Mouse (Mus musculus) testis, adult 2 months (tissue): ENCODE data around the gene Bnipl. TPM values are rescaled to one million over a fixed set of nuclear protein-coding genes. Genes with fewer than 3 reads are reported as not detected.
A peak's percentile ranks its signal among the peaks of the same experiment; 100 is the strongest.

ENCODE experiments used
- H3K27ac ChIP-seq: fragments of 200-500 bp; 2 replicates; pipeline ENCODE4 v1.5.1; 2012; ENCODE audit warnings: low read depth, low read length; ENCODE audit not compliant: control insufficient read depth, insufficient read depth
- H3K27me3 ChIP-seq: fragments of 200-500 bp; 2 replicates; pipeline ENCODE4 v1.6.1; 2012; ENCODE audit warnings: mild to moderate bottlenecking, low read length, moderate library complexity; ENCODE audit not compliant: control insufficient read depth, insufficient read depth
- H3K36me3 ChIP-seq: fragments of 200-500 bp; 2 replicates; pipeline ENCODE4 v1.6.1; 2012; ENCODE audit warnings: mild to moderate bottlenecking, low read length; ENCODE audit not compliant: control insufficient read depth, insufficient read depth
- H3K4me1 ChIP-seq: fragments of 200-500 bp; 2 replicates; pipeline ENCODE4 v1.6.1; 2012; ENCODE audit warnings: low read length; ENCODE audit not compliant: control insufficient read depth, insufficient read depth
- H3K4me3 ChIP-seq: fragments of 200-500 bp; 2 replicates; pipeline ENCODE4 v1.5.1; 2012; ENCODE audit warnings: low read depth, mild to moderate bottlenecking, low read length, moderate library complexity, mixed read lengths; ENCODE audit not compliant: control insufficient read depth
- CTCF ChIP-seq: fragments of 200-500 bp; IDR thresholded peaks from 2 replicates; pipeline ENCODE4 v1.5.1; 2012; ENCODE audit warnings: low read depth, mild to moderate bottlenecking, inconsistent platforms, low read length, moderate library complexity; ENCODE audit not compliant: control insufficient read depth, insufficient read depth, insufficient replicate concordance
- POLR2A ChIP-seq: fragments of 200-500 bp; IDR thresholded peaks from 2 replicates; pipeline ENCODE4 v1.6.1; 2012; ENCODE audit warnings: low read depth, mild to moderate bottlenecking, inconsistent platforms, low read length, moderate library complexity; ENCODE audit not compliant: control insufficient read depth
- polyA plus RNA-seq: library from polyadenylated mRNA; depleted of rRNA; stranded (reverse); fragments of >200 nt; gene quantifications from 2 replicates; pipeline ENCODE4 v1.2.3, GENCODE M21; 2012

The Bnipl gene
- polyA plus RNA-seq, 1 experiment, result 2.0 TPM

- no peaks in the 10 kb centered on the region for H3K4me1 ChIP-seq
- no peak overlapping the region for H3K4me3 ChIP-seq
- no peaks in the 10 kb centered on the region; the same call in 1 of the 2 replicates for H3K36me3 ChIP-seq
- no peaks in the 10 kb centered on the region for H3K27me3 ChIP-seq
- no peak overlapping the region for H3K27ac ChIP-seq
- no peak for TF ChIP-seq CTCF
- no peak for TF ChIP-seq POLR2A
Measured at GRCm38 (mm10) chr3:95256931-95257330, 5.9 kb upstream of the Bnipl start.

GRCm38 (mm10) chr3:95250361-95250760, 632 bp downstream of the Bnipl start:
- TF ChIP-seq CTCF (no peak), POLR2A (no peak)
- Histone ChIP-seq H3K4me1 (peaks cover 6% of the 10 kb centered on the region), H3K4me3 (no peak overlapping the region), H3K27ac (no peak overlapping the region), H3K27me3 (no peaks in the 10 kb centered on the region), H3K36me3 (no peaks in the 10 kb centered on the region)

- H3K27me3 ChIP-seq, result no peaks in the 10 kb centered on the region
- H3K27ac ChIP-seq, result no peak overlapping the region
- H3K4me3 ChIP-seq, result no peak overlapping the region
- H3K4me1 ChIP-seq, result peaks cover 6% of the 10 kb centered on the region
- H3K36me3 ChIP-seq, result no peaks in the 10 kb centered on the region
- TF ChIP-seq POLR2A (no peak), CTCF (no peak)
Measured at GRCm38 (mm10) chr3:95247660-95248336, 3.2 kb downstream of the Bnipl start.

GRCm38 (mm10) chr3:95246465-95247231, 4.3 kb downstream of the Bnipl start:
- H3K36me3 ChIP-seq, result no peaks in the 10 kb centered on the region
- TF ChIP-seq POLR2A (no peak), CTCF (no peak)
- H3K27me3 ChIP-seq, result no peaks in the 10 kb centered on the region
- peaks cover 6% of the 10 kb centered on the region for H3K4me1 ChIP-seq
- H3K27ac ChIP-seq, result 0 out of 2 replicates have a peak overlapping the region, but pooled peaks have one; percentile 14
- H3K4me3 ChIP-seq, result no peak overlapping the region

- Histone ChIP-seq H3K4me1 (peaks cover 11% of the 10 kb centered on the region), H3K27me3 (no peaks in the 10 kb centered on the region), H3K27ac (no peak overlapping the region), H3K4me3 (peak overlapping the region; percentile 28), H3K36me3 (no peaks in the 10 kb centered on the region; the same call in 1 of the 2 replicates)
- TF ChIP-seq CTCF, result no peak
- TF ChIP-seq POLR2A, result no peak
Measured at GRCm38 (mm10) chr3:95243086-95243485, 7.9 kb downstream of the Bnipl start.

- H3K27ac ChIP-seq, result peak within 1 kb of the TSS; percentile 93
- peak within 1 kb of the TSS; percentile 92 for H3K4me3 ChIP-seq
- TF ChIP-seq POLR2A (no peak), CTCF (no peak)
- peaks cover 11% of the 10 kb centered on the region for H3K4me1 ChIP-seq
- H3K27me3 ChIP-seq, result no peaks in the 10 kb centered on the region
- no peaks in the 10 kb centered on the region; the same call in 1 of the 2 replicates for H3K36me3 ChIP-seq
Measured at GRCm38 (mm10) chr3:95241498-95241897, 9.5 kb downstream of the Bnipl start, which contains the start of gene Gm128. Gene Gm128 (minus strand): TSS chr3:95241598.

GRCm38 (mm10) chr3:95240900-95241299, 10.1 kb downstream of the Bnipl start:
- H3K4me3 ChIP-seq, result peak overlapping the region; percentile 92
- peak overlapping the region; percentile 93 for H3K27ac ChIP-seq
- H3K36me3 ChIP-seq, result no peaks in the 10 kb centered on the region; the same call in 1 of the 2 replicates
- peaks cover 11% of the 10 kb centered on the region for H3K4me1 ChIP-seq
- H3K27me3 ChIP-seq, result no peaks in the 10 kb centered on the region
- TF ChIP-seq POLR2A (peak; percentile 83), CTCF (no peak)
